Mouse (Mus musculus) CH12.LX (cell line): Measurements from ENCODE around the gene F2rl1. TPM values are rescaled to one million over a fixed set of nuclear protein-coding genes. Genes with fewer than 3 reads are reported as not detected.

Source experiments
- DNase-seq: peaks from one replicate; pipeline ENCODE4 v3.0.0-alpha.2; 2013; ENCODE audit errors: extremely low read depth
- H3K27ac ChIP-seq: 2 replicates; pipeline ENCODE4 v1.5.1; 2012; ENCODE audit warnings: low read depth, mild to moderate bottlenecking, control low read depth, moderate library complexity; ENCODE audit not compliant: insufficient read depth
- H3K27me3 ChIP-seq: replicated peaks from 2 replicates; pipeline ENCODE3; 2012; ENCODE audit warnings: inconsistent platforms
- H3K36me3 ChIP-seq, 2 experiments: replicated peaks in 1 of 2; 2 replicates each; pipeline versions ENCODE3 to v1.6.1; 2012; ENCODE audit warnings: inconsistent platforms in 1 of 2, low read length in 1 of 2, mild to moderate bottlenecking in 1 of 2, mixed read lengths in 1 of 2, moderate library complexity in 1 of 2; ENCODE audit not compliant: control insufficient read depth in 1 of 2, insufficient read depth in 1 of 2
- H3K4me1 ChIP-seq, 2 experiments: 2 replicates each; pipeline ENCODE4 v1.6.1; 2012; ENCODE audit warnings: inconsistent platforms in 1 of 2, moderate library complexity in 1 of 2; ENCODE audit not compliant: insufficient read depth in 2 of 2, control insufficient read depth in 1 of 2
- H3K4me2 ChIP-seq: 2 replicates; pipeline ENCODE4 v1.6.1; 2012; ENCODE audit warnings: low read depth, mild to moderate bottlenecking, control low read depth; ENCODE audit not compliant: poor library complexity, insufficient read depth, severe bottlenecking
- H3K4me3 ChIP-seq, 3 experiments: fragments of 150-350 bp in 1 of 3; sonication (generic) in 1 of 3; replicated peaks in 1 of 3; 2 replicates each; pipeline versions ENCODE3 to v1.5.1; 2011 to 2012; ENCODE audit warnings: low read depth in 2 of 3, low read length in 2 of 3, mild to moderate bottlenecking in 2 of 3, moderate library complexity in 2 of 3, control low read depth in 1 of 3, improper control_type of control experiment in 1 of 3, inconsistent platforms in 1 of 3, mixed read lengths in 1 of 3; ENCODE audit not compliant: poor library complexity in 1 of 3
- H3K79me2 ChIP-seq: replicated peaks from 2 replicates; pipeline ENCODE4 v1.6.1; 2012; ENCODE audit warnings: mild to moderate bottlenecking, moderate library complexity; ENCODE audit not compliant: control insufficient read depth, poor library complexity, insufficient read depth, severe bottlenecking; ENCODE audit errors: extremely low read depth
- H3K9ac ChIP-seq: 2 replicates; pipeline ENCODE4 v1.6.1; 2012; ENCODE audit warnings: low read depth, mild to moderate bottlenecking, control low read depth, moderate library complexity; ENCODE audit not compliant: insufficient read depth
- H3K9me3 ChIP-seq: replicated peaks from 2 replicates; pipeline ENCODE3; 2012; ENCODE audit warnings: low read length, inconsistent platforms, mixed read lengths
- CHD1 ChIP-seq: IDR thresholded peaks from 2 replicates; pipeline ENCODE4 v1.6.1; 2012; ENCODE audit warnings: low read depth, low read length, improper control_type of control experiment, inconsistent platforms
- CTCF ChIP-seq, 2 experiments: IDR thresholded peaks in 1 of 2; conservative IDR thresholded peaks in 1 of 2; 2 replicates each; pipeline ENCODE4 v1.5.1; 2011 to 2012; ENCODE audit warnings: low read depth in 2 of 2, low read length in 2 of 2, improper control_type of control experiment in 1 of 2, inconsistent platforms in 1 of 2, mild to moderate bottlenecking in 1 of 2, moderate library complexity in 1 of 2
- E2F4 ChIP-seq: IDR thresholded peaks from 2 replicates; pipeline ENCODE4 v1.6.1; 2011; ENCODE audit warnings: low read depth, low read length, improper control_type of control experiment; ENCODE audit not compliant: insufficient replicate concordance
- ETS1 ChIP-seq: conservative IDR thresholded peaks from 2 replicates; pipeline ENCODE4 v1.6.1; 2012; ENCODE audit warnings: low read depth, mild to moderate bottlenecking, inconsistent platforms, low read length, improper control_type of control experiment, moderate library complexity
- GABPA ChIP-seq: IDR thresholded peaks from 2 replicates; pipeline ENCODE4 v1.6.1; 2012; ENCODE audit warnings: low read depth, low read length, improper control_type of control experiment, inconsistent platforms; ENCODE audit not compliant: insufficient replicate concordance
- JUN ChIP-seq: IDR thresholded peaks from 2 replicates; pipeline ENCODE4 v1.6.1; 2011; ENCODE audit warnings: low read depth, mild to moderate bottlenecking, low read length, improper control_type of control experiment, moderate library complexity; ENCODE audit not compliant: insufficient read depth
- JUND ChIP-seq: conservative IDR thresholded peaks from 2 replicates; pipeline ENCODE4 v1.6.1; 2011; ENCODE audit warnings: low read depth, low read length, improper control_type of control experiment
- MAFK ChIP-seq: IDR thresholded peaks from 2 replicates; pipeline ENCODE4 v1.6.1; 2011; ENCODE audit warnings: low read length, improper control_type of control experiment; ENCODE audit not compliant: insufficient replicate concordance
- MAX ChIP-seq: IDR thresholded peaks from 2 replicates; pipeline ENCODE4 v1.6.1; 2011; ENCODE audit warnings: low read length, improper control_type of control experiment
- MAZ ChIP-seq: IDR thresholded peaks from 2 replicates; pipeline ENCODE4 v1.6.1; 2012; ENCODE audit warnings: low read depth, mild to moderate bottlenecking, inconsistent platforms, low read length, improper control_type of control experiment, moderate library complexity
- MEF2A ChIP-seq: IDR thresholded peaks from 2 replicates; pipeline ENCODE4 v1.6.1; 2014; ENCODE audit warnings: low read depth, mild to moderate bottlenecking, inconsistent platforms, low read length, improper control_type of control experiment, borderline replicate concordance
- MYC ChIP-seq: IDR thresholded peaks from 2 replicates; pipeline ENCODE4 v1.6.1; 2011; ENCODE audit warnings: low read depth, mild to moderate bottlenecking, improper control_type of control experiment, low read length
- NELFE ChIP-seq: IDR thresholded peaks from 2 replicates; pipeline ENCODE4 v1.6.1; 2011; ENCODE audit warnings: low read depth, low read length, improper control_type of control experiment
- PAX5 ChIP-seq: IDR thresholded peaks from 2 replicates; pipeline ENCODE4 v1.6.1; 2012; ENCODE audit warnings: low read length, inconsistent platforms, mixed read lengths
- POLR2A ChIP-seq: IDR thresholded peaks from 2 replicates; pipeline ENCODE4 v1.6.1; 2011; ENCODE audit warnings: low read depth, mild to moderate bottlenecking, improper control_type of control experiment, low read length
- POLR2AphosphoS2 ChIP-seq: IDR thresholded peaks from 2 replicates; pipeline ENCODE4 v1.6.1; 2011; ENCODE audit warnings: low read depth, low read length, improper control_type of control experiment
- RCOR1 ChIP-seq: conservative IDR thresholded peaks from 2 replicates; pipeline ENCODE4 v1.6.1; 2012; ENCODE audit warnings: low read depth, mild to moderate bottlenecking, inconsistent platforms, low read length, improper control_type of control experiment
- TBP ChIP-seq: conservative IDR thresholded peaks from 2 replicates; pipeline ENCODE4 v1.6.1; 2011; ENCODE audit warnings: low read depth, low read length, improper control_type of control experiment
- TCF12 ChIP-seq: IDR thresholded peaks from 2 replicates; pipeline ENCODE4 v1.6.1; 2014; ENCODE audit warnings: low read depth, mild to moderate bottlenecking, inconsistent platforms, low read length, improper control_type of control experiment
- UBTF ChIP-seq: IDR thresholded peaks from 2 replicates; pipeline ENCODE4 v1.6.1; 2012; ENCODE audit warnings: low read depth, mild to moderate bottlenecking, inconsistent platforms, low read length, improper control_type of control experiment, moderate library complexity
- USF2 ChIP-seq: conservative IDR thresholded peaks from 2 replicates; pipeline ENCODE4 v1.6.1; 2011; ENCODE audit warnings: low read depth, low read length, improper control_type of control experiment
- ZMIZ1 ChIP-seq: IDR thresholded peaks from 2 replicates; pipeline ENCODE4 v1.6.1; 2012; ENCODE audit warnings: low read depth, mild to moderate bottlenecking, inconsistent platforms, low read length, improper control_type of control experiment
- ZNF384 ChIP-seq: IDR thresholded peaks from 2 replicates; pipeline ENCODE4 v1.6.1; 2012; ENCODE audit warnings: low read depth, low read length, improper control_type of control experiment, inconsistent platforms
- dilution Hi-C: fragments of 300-500 bp; cut with MboI; formaldehyde crosslinking; loops from 2 replicates; pipeline ENCODE4 v1.14.3; 2020; ENCODE audit warnings: low sequenced_read_pairs; ENCODE audit not compliant: extremely low pct_unique_long_range_greater_than_20kb, extremely low pct_ligation_motif_present
- in situ Hi-C: fragments of 300-500 bp; cut with MboI; formaldehyde crosslinking; loops from 3 replicates; pipeline ENCODE4 v1.14.3; 2019; ENCODE audit warnings: low sequenced_read_pairs, low pct_ligation_motif_present, low pct_unique_long_range_greater_than_20kb, mixed read lengths
- polyA plus RNA-seq: library from polyadenylated mRNA; unstranded; fragments of >175 nt; gene quantifications from 2 replicates; pipeline ENCODE4 v1.2.1, GENCODE M21; 2012; ENCODE audit warnings: low read depth; ENCODE audit not compliant: insufficient read length
- total RNA-seq, 2 experiments: library from RNA; depleted of rRNA; stranded (reverse); fragments of 300-350 nt in 1 of 2; fragments of >200 nt in 1 of 2; gene quantifications; 2 replicates each; pipeline ENCODE4 v1.2.3; 2012 to 2014

Gene F2rl1
- total and polyA plus RNA-seq, 3 experiments: not detected

- H3K9ac ChIP-seq: no peak overlapping the region
- H3K79me2 ChIP-seq: no peaks in the 10 kb centered on the region
- H3K4me1 ChIP-seq: no peaks in the 10 kb centered on the region
- dilution Hi-C loops: no loop called here
- DNase-seq: no peak
- no peaks in the 10 kb centered on the region for H3K36me3 ChIP-seq
- no peaks in the 10 kb centered on the region for H3K27me3 ChIP-seq
- no peak overlapping the region for H3K4me2 ChIP-seq
- peaks cover 6% of the 10 kb centered on the region for H3K9me3 ChIP-seq
- in situ Hi-C loops: loop anchor here (5.0 kb wide), 1 partner anchor 148 kb away; no protein-coding TSS in a partner anchor
- no peak for TF ChIP-seq MEF2A
- no peak for TF ChIP-seq GABPA
- no peak for TF ChIP-seq MAX
- TF ChIP-seq POLR2A: no peak
- no peak for TF ChIP-seq ZNF384
- TF ChIP-seq TCF12: no peak
- no peak for TF ChIP-seq USF2
- no peak for TF ChIP-seq CHD1
- TF ChIP-seq TBP: no peak
- TF ChIP-seq PAX5: no peak
- TF ChIP-seq MYC: no peak
- TF ChIP-seq JUND: no peak
- no peak for TF ChIP-seq CTCF (conservative IDR thresholded peaks at IDR 0.05 in 1 of 2, IDR thresholded peaks at IDR 0.05 in 1 of 2; ENCODE audit: low read depth in 2 of 2, low read length in 2 of 2)
- H3K27ac ChIP-seq: no peak overlapping the region
- no peak overlapping the region for H3K4me3 ChIP-seq
Observed at GRCm38 (mm10) chr13:95569326-95569725, 44.3 kb upstream of the F2rl1 start.

GRCm38 (mm10) chr13:95568336-95568735, 43.3 kb upstream of the F2rl1 start:
- H3K79me2 ChIP-seq: no peaks in the 10 kb centered on the region
- in situ Hi-C loops (loop anchor here (5.0 kb wide), 1 partner anchor 149 kb away; no protein-coding TSS in a partner anchor), dilution Hi-C loops (no loop called here)

More at GRCm38 (mm10) chr13:95568336-95568735, 43.3 kb upstream of the F2rl1 start:
- TF ChIP-seq TCF12: no peak
- no peak for TF ChIP-seq NELFE
- TF ChIP-seq POLR2AphosphoS2: no peak
- TF ChIP-seq MAFK: no peak
- TF ChIP-seq ZMIZ1: no peak
- no peak for TF ChIP-seq MAZ
- no peak for TF ChIP-seq E2F4
- TF ChIP-seq ETS1: no peak
- TF ChIP-seq CHD1: no peak
- no peak for TF ChIP-seq JUN
- TF ChIP-seq UBTF: no peak
- no peak for TF ChIP-seq ZNF384
- TF ChIP-seq MYC: no peak
- no peak for TF ChIP-seq JUND
- TF ChIP-seq PAX5: no peak
- no peak for TF ChIP-seq POLR2A
- no peak for TF ChIP-seq RCOR1
- no peak for TF ChIP-seq GABPA
- H3K4me1 ChIP-seq: no peaks in the 10 kb centered on the region
- no peaks in the 10 kb centered on the region for H3K27me3 ChIP-seq
- no peak overlapping the region for H3K4me3 ChIP-seq
- no peaks in the 10 kb centered on the region for H3K36me3 ChIP-seq
- no peak overlapping the region for H3K9ac ChIP-seq
- H3K9me3 ChIP-seq: peaks cover 6% of the 10 kb centered on the region
- no peak for DNase-seq
- H3K4me2 ChIP-seq: no peak overlapping the region
- no peak overlapping the region for H3K27ac ChIP-seq
